Mouse (Mus musculus): Measurements from ENCODE around the gene Ptpru. TPM values are rescaled to one million over a fixed set of nuclear protein-coding genes. Genes with fewer than 3 reads are reported as not detected.

Ptpru gene
- polyA plus RNA-seq, 1 experiment from 2014 or later = 19.8 TPM

DNA sequence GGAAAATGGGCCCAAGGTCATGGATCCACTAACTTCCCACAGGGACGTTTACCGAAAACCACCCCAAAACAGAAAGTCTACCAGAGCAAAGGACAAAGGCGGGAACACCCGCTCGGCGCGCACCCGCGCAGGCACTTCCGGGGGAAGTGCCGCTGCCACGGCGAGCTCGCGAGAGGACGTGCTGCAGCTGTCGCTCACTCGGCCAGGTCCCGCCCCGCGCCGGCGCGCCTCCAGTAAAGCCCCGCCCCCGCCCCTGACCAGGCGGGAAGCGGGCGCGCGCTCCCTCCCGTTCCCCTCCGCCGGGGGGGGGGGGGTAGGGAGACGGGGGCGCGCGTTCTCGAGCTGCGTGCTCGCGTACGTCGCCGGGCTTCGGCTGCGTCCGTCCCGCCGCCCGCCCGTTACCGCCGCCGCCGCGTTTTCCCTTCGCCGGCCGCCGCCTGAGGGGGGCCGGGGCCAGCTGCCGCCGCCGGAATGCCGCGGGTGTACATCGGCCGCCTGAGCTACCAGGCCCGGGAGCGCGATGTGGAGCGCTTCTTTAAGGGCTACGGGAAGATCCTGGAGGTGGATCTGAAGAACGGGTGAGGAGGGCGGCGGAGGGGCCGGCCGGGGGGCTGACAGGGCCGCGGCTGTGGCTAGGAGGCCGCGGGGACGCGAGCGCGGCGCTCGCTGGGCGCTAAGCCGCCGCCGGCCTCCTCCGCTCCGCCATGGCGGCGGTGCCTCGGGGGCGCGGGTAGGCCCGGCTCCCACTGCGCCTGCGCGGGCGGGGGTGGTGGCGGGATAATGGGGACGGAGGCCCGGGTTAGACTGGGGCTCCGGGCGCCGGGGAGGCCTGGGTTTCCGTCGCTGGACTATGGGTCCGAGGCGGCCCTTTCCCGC lies 35.4 kb upstream of the Ptpru start, which contains the start of gene Srsf4:
Srsf4 (plus strand) TSS at position 325 of the 876 bp plus-strand sequence.
- ATAC-seq (ENCODE audit: low FRiP score) (peak; percentile 95), DNase-seq (ENCODE audit: low spot score) (peak; percentile 96)
- Histone ChIP-seq H3K4me1 (replicated peaks; ENCODE audit: control insufficient read depth, insufficient read depth, low read length) (peaks cover 40% of the 10 kb centered on the region), H3K36me3 (replicated peaks; ENCODE audit: control insufficient read depth, insufficient read depth) (no peaks in the 10 kb centered on the region), H3K4me2 (replicated peaks) (peak within 1 kb of the TSS; percentile 97), H3K9me3 (ENCODE audit: control insufficient read depth, low read length) (no peaks in the 10 kb centered on the region), H3K4me3 (replicated peaks; ENCODE audit: low read length) (peak within 1 kb of the TSS; percentile 96), H3K9ac (peak within 1 kb of the TSS; percentile 99), H3K27me3 (ENCODE audit: control insufficient read depth, insufficient read depth, low read length) (no peaks in the 10 kb centered on the region), H3K27ac (peak within 1 kb of the TSS; percentile 99)
- WGBS = under 1% methylated on average over 92 of the region's 116 CpGs

GRCm38 (mm10) chr4:131872672-131873292 lies 34.7 kb upstream of the Ptpru start:
- peak overlapping the region; percentile 99 for H3K27ac ChIP-seq
- DNase-seq (ENCODE audit: low spot score) (no peak), ATAC-seq (ENCODE audit: low FRiP score) (no peak; the same call in 1 of the 2 replicates)
- H3K36me3 ChIP-seq (replicated peaks; ENCODE audit: control insufficient read depth, insufficient read depth) = no peaks in the 10 kb centered on the region
- H3K4me2 ChIP-seq (replicated peaks) = peak overlapping the region; percentile 64
- peak overlapping the region; percentile 96 for H3K4me3 ChIP-seq (replicated peaks; ENCODE audit: low read length)
- H3K9me3 ChIP-seq (ENCODE audit: control insufficient read depth, low read length) = no peaks in the 10 kb centered on the region
- H3K27me3 ChIP-seq (ENCODE audit: control insufficient read depth, insufficient read depth, low read length) = no peaks in the 10 kb centered on the region
- H3K9ac ChIP-seq = peak overlapping the region; percentile 99
- 12% methylated on average over 11 of the region's 11 CpGs for WGBS
- peaks cover 35% of the 10 kb centered on the region for H3K4me1 ChIP-seq (replicated peaks; ENCODE audit: control insufficient read depth, insufficient read depth, low read length)

- H3K27me3 ChIP-seq (ENCODE audit: control insufficient read depth, insufficient read depth, low read length) = no peaks in the 10 kb centered on the region
- no peak overlapping the region for H3K27ac ChIP-seq
- DNase-seq (ENCODE audit: low spot score) = no peak
- peaks cover 30% of the 10 kb centered on the region; the same call in 1 of the 2 replicates for H3K36me3 ChIP-seq (replicated peaks; ENCODE audit: control insufficient read depth, insufficient read depth)
- ATAC-seq (ENCODE audit: low FRiP score) = no peak
- WGBS = 91% methylated on average over 4 of the region's 4 CpGs
- H3K9me3 ChIP-seq (ENCODE audit: control insufficient read depth, low read length) = no peaks in the 10 kb centered on the region
- H3K4me1 ChIP-seq (replicated peaks; ENCODE audit: control insufficient read depth, insufficient read depth, low read length) = no peaks in the 10 kb centered on the region
- no peak overlapping the region for H3K9ac ChIP-seq
- no peak overlapping the region for H3K4me2 ChIP-seq (replicated peaks)
- H3K4me3 ChIP-seq (replicated peaks; ENCODE audit: low read length) = no peak overlapping the region
These were observed 23.3 kb upstream of the Ptpru start for GRCm38 (mm10) chr4:131861341-131861739.

DNA sequence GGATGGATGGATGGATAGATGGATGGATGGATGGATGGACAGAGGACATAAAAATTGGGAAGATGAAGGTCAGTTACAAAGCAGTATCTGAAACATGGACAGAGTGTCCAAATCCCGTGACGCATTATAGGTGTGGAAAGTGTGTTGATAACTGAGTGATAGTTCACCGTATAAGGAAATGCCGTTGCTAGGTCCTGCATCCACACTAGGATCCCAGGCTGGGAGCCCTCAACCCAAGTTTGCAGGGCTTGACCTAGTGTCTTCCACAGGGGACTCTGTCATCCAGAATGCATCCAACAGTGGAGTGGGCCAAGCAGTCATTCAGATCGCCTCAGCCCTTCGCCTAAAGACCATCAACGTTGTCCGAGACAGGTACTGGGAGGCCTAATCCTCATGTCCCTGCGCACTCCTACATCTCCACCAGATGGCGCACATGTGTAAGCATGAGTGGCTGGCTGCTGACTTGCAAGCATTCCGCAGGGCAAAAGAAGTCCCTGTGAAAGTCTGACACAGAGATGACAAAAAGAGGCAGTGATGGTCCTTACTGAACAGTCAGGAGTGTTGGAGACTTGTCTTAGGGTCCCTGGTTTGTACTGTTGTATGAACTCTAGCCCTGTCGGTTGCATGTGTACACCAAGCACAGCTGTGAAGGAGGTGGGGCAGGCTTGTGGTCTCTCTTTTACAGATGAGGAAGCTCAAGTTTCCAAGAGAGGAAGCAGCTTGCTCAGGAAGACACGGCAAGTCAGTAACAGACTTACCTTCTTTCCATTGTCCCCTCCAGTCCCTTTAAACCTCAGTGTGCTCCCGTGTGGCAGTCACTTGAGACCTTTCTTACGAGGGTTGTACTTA lies 22.6 kb upstream of the Ptpru start:
- H3K9me3 ChIP-seq (ENCODE audit: control insufficient read depth, low read length) = no peaks in the 10 kb centered on the region
- peaks cover 30% of the 10 kb centered on the region; the same call in 1 of the 2 replicates for H3K36me3 ChIP-seq (replicated peaks; ENCODE audit: control insufficient read depth, insufficient read depth)
- DNase-seq (ENCODE audit: low spot score) (peak; percentile 89), ATAC-seq (ENCODE audit: low FRiP score) (no peak; the same call in 1 of the 2 replicates)
- no peak overlapping the region for H3K4me3 ChIP-seq (replicated peaks; ENCODE audit: low read length)
- H3K27ac ChIP-seq = no peak overlapping the region
- no peaks in the 10 kb centered on the region for H3K4me1 ChIP-seq (replicated peaks; ENCODE audit: control insufficient read depth, insufficient read depth, low read length)
- 54% methylated on average over 15 of the region's 15 CpGs for WGBS
- no peak overlapping the region for H3K4me2 ChIP-seq (replicated peaks)
- H3K27me3 ChIP-seq (ENCODE audit: control insufficient read depth, insufficient read depth, low read length) = no peaks in the 10 kb centered on the region
- H3K9ac ChIP-seq = no peak overlapping the region; the same call in 1 of the 2 replicates

- no peak for DNase-seq (ENCODE audit: low spot score)
- no peaks in the 10 kb centered on the region for H3K9me3 ChIP-seq (ENCODE audit: control insufficient read depth, low read length)
- H3K9ac ChIP-seq = no peak overlapping the region
- no peaks in the 10 kb centered on the region for H3K27me3 ChIP-seq (ENCODE audit: control insufficient read depth, insufficient read depth, low read length)
- H3K27ac ChIP-seq = no peak overlapping the region
- H3K36me3 ChIP-seq (replicated peaks; ENCODE audit: control insufficient read depth, insufficient read depth) = peaks cover 7% of the 10 kb centered on the region; the same call in 1 of the 2 replicates
- no peak overlapping the region for H3K4me2 ChIP-seq (replicated peaks)
- 81% methylated on average over 5 of the region's 5 CpGs for WGBS
- ATAC-seq (ENCODE audit: low FRiP score) = no peak
- peaks cover 2% of the 10 kb centered on the region; the same call in 1 of the 2 replicates for H3K4me1 ChIP-seq (replicated peaks; ENCODE audit: control insufficient read depth, insufficient read depth, low read length)
- H3K4me3 ChIP-seq (replicated peaks; ENCODE audit: low read length) = no peak overlapping the region
These were observed 16.9 kb upstream of the Ptpru start for GRCm38 (mm10) chr4:131854950-131855349.

GRCm38 (mm10) chr4:131849986-131850638 lies 12.0 kb upstream of the Ptpru start:
- no peaks in the 10 kb centered on the region for H3K36me3 ChIP-seq (replicated peaks; ENCODE audit: control insufficient read depth, insufficient read depth)
- 27% methylated on average over 5 of the region's 5 CpGs for WGBS
- H3K9me3 ChIP-seq (ENCODE audit: control insufficient read depth, low read length) = no peaks in the 10 kb centered on the region
- no peak overlapping the region for H3K4me3 ChIP-seq (replicated peaks; ENCODE audit: low read length)
- H3K27ac ChIP-seq = peak overlapping the region; percentile 26; the same call in 1 of the 2 replicates
- H3K4me2 ChIP-seq (replicated peaks) = 0 out of 2 replicates have a peak overlapping the region, but pooled peaks have one; percentile 10
- H3K4me1 ChIP-seq (replicated peaks; ENCODE audit: control insufficient read depth, insufficient read depth, low read length) = peaks cover 4% of the 10 kb centered on the region; the same call in 1 of the 2 replicates
- DNase-seq (ENCODE audit: low spot score) (peak; percentile 65), ATAC-seq (ENCODE audit: low FRiP score) (no peak)
- H3K27me3 ChIP-seq (ENCODE audit: control insufficient read depth, insufficient read depth, low read length) = no peaks in the 10 kb centered on the region
- no peak overlapping the region for H3K9ac ChIP-seq

DNA sequence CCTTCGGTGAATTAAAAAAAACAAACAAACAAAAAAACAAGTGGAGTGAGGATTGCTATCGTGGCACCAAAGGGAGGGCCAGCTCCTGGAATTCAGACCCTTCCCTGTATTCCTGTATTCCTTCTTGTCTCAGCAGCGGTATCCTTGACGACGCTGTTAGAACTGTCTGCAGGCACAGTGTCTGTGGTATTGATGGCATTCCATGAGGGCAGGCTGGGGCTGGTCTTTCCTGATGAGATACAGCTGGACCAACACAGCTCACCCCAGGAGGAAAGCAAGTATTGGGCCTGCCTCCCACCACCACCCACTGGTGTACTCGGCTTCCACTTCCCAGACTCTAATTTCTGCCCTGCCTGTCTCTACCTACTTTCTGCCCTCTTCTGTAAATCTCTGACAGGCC lies 10.0 kb upstream of the Ptpru start:
- H3K27me3 ChIP-seq (ENCODE audit: control insufficient read depth, insufficient read depth, low read length) = no peaks in the 10 kb centered on the region
- ATAC-seq (ENCODE audit: low FRiP score) (no peak), DNase-seq (ENCODE audit: low spot score) (no peak)
- 81% methylated on average over 6 of the region's 6 CpGs for WGBS
- no peaks in the 10 kb centered on the region for H3K9me3 ChIP-seq (ENCODE audit: control insufficient read depth, low read length)
- peaks cover 15% of the 10 kb centered on the region for H3K4me1 ChIP-seq (replicated peaks; ENCODE audit: control insufficient read depth, insufficient read depth, low read length)
- no peak overlapping the region for H3K4me3 ChIP-seq (replicated peaks; ENCODE audit: low read length)
- no peaks in the 10 kb centered on the region for H3K36me3 ChIP-seq (replicated peaks; ENCODE audit: control insufficient read depth, insufficient read depth)
- H3K27ac ChIP-seq = no peak overlapping the region
- no peak overlapping the region for H3K4me2 ChIP-seq (replicated peaks)
- H3K9ac ChIP-seq = no peak overlapping the region

DNA sequence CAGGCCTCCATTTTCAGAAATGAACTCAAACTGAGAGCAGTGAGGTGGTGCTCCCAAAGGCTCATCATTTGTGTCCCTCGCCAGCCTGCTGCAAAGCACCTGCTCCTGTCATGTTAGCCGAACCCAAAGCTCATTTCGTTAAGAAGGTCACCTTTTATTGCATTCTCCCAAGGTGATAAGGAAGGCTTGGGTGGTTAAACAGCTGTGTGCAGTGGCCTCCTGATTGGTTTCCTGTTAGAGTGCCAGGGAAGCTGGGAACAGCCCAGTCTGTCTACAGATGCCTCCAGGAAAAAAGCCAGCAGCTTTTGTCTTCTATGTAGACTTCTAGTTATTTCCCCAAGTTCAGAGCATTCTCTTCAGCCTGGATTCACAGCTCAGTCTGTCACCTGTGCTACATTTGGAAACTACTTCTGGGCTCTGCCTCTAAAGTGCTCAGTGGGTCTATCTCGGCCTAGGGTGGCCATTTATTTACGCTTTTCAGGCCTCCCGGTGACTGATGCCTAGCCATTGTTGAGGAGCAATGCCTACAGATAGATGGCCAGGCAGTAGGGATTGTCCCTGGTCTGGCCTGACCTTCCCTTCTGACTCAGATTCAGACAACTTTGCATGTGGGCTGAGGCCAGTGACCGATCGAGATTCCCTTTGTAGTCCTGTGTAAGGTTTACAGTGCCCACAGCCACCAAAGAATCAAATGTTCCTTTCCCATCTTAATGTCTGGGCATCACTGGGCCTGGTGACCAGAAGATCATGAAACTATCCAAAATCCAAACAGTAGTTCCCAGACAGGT lies 8.1 kb upstream of the Ptpru start:
- Histone ChIP-seq H3K4me2 (replicated peaks) (no peak overlapping the region), H3K36me3 (replicated peaks; ENCODE audit: control insufficient read depth, insufficient read depth) (no peaks in the 10 kb centered on the region), H3K27me3 (ENCODE audit: control insufficient read depth, insufficient read depth, low read length) (peaks cover 4% of the 10 kb centered on the region; the same call in 1 of the 2 replicates), H3K9ac (no peak overlapping the region), H3K27ac (no peak overlapping the region), H3K4me3 (replicated peaks; ENCODE audit: low read length) (no peak overlapping the region), H3K4me1 (replicated peaks; ENCODE audit: control insufficient read depth, insufficient read depth, low read length) (peaks cover 15% of the 10 kb centered on the region), H3K9me3 (ENCODE audit: control insufficient read depth, low read length) (no peaks in the 10 kb centered on the region)
- no peak for DNase-seq (ENCODE audit: low spot score)
- ATAC-seq (ENCODE audit: low FRiP score) = no peak
- WGBS = 88% methylated on average over 8 of the region's 8 CpGs

Measured in hindbrain, embryonic 14.5 days (tissue).